Mouse (Mus musculus) spleen, adult 2 months (tissue): Measurements from ENCODE around the gene Cdx2.

Experiments used
- CTCF ChIP-seq: fragments of 200-500 bp; IDR thresholded peaks from 2 replicates; pipeline ENCODE4 v1.5.1; 2011; ENCODE audit warnings: mild to moderate bottlenecking, inconsistent platforms; ENCODE audit not compliant: insufficient read depth, insufficient read length, insufficient replicate concordance; ENCODE audit errors: extremely low read depth
- POLR2A ChIP-seq: fragments of 200-500 bp; IDR thresholded peaks from 2 replicates; pipeline ENCODE4 v1.6.1; 2011; ENCODE audit warnings: low read depth, low read length, inconsistent platforms

DNA sequence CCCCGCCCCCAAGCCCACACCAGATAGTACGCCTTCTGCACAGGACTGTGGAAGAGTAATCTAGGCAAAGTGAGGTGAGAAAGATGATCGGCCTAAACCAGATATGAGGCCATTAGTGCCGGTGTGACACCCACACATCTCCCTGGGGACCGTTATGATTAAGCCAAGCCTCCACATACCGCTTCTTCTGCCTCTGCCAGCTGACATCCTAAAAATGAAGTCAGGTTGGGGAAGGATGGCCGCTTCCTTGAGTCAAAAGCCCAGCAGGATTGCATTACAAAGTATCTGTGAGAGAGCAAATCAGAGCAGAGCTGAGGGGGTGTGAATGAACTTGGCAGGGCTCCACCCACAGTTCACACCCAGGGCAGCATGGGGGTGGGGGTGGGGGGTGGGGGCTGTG, 25.6 kb upstream of the Cdx2 start:
- TF ChIP-seq POLR2A: no peak
- TF ChIP-seq CTCF: no peak
